Mouse (Mus musculus) thymus, adult 18-20 months (tissue): ENCODE measurements around the gene Foxp1.

ENCODE experiments used
- DNase-seq, 2 experiments: peaks; one replicate each; pipeline ENCODE4 v3.0.0; 2022; ENCODE audit warnings: mixed read lengths in 2 of 2

Foxp1 gene

DNA sequence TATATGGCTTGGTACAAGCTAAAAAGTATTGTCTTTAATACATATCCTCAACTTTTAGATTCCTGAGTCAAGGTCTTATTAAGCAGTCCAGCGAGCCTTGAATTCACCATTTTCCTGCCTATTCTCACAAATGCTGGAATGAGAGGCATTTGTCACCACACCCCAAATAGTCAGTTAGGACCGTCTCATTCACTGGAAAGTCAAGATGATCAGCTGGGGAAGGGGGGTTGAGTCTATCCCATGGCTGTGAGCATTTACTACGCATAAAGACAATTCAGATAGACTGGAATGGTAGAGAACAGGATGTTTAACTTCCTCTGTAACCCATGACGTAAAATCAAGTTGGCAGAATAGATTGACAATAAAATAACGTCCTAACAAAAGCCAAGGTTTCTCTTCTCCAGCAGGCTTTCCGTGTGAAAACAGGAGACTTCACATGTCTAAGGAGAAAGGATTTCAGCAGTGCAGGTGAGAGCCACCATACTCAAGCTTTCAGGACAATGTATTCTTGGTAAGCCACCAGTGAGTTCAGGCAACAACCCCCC lies 351.2 kb downstream of the Foxp1 start:
- DNase-seq: no peak

GRCm38 (mm10) chr6:99168727-99169126 lies 353.8 kb downstream of the Foxp1 start:
- no peak for DNase-seq

DNA sequence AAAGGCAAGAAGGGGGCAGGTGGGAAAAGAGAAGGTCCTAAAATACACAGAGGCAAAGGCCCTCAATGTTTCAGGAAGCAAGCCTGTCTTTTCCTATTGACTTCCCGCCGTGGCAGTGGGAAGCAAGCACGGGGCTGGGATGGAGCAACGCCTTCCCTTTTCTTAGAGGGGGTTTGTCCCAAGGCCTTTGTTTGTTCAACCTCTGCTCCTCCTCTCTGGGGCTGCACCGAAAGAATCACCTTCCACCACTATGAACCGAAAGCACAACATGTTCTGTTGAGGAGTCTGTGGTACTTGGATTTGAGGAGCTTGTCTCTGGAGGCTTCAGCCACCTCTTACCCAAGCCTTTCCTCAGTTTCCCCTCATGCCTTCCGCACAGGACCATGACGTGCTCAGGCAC lies 355.5 kb downstream of the Foxp1 start:
- no peak for DNase-seq

DNA sequence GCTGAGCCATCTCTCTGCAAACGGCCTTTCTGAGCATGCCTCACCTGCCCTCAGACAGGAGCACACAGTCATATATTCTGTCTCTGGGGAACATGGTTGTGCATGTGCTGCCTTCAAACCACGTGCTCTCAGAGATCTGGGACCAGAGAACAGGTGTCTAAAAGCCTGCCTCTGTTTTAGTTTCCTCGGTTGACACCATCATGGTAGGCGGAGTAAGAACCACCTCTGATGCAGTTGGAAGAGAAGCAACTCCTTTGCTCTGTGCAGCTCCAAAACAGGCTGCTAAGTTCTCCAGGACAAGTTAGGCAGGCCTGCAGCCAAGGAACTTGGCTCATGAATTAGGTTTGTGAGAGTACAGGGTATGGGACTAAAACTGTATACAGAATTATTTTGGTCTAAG lies 356.4 kb downstream of the Foxp1 start:
- no peak for DNase-seq

- DNase-seq: no peak
These were observed 357.8 kb downstream of the Foxp1 start for GRCm38 (mm10) chr6:99164760-99165159.

DNA sequence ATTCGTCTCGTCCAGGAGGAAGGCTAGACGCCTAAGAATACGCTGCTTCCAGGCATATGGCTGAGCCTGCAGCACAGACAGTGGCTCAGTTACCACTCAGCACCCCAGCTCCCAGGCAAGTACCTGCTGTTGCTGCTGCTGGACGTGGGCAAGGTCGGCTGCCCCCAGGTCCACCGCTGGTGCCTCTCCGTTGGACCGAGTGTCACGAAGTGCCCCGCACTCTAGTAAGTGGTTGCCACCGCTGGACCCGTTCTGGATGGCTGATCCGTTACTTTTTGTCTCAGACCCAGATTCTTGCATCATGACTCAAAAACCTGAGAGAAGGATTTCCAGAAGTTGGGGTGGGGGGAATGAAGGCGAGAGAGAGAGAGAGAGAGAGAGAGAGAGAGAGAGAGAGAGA lies 359.8 kb downstream of the Foxp1 start:
- DNase-seq: no peak

DNA sequence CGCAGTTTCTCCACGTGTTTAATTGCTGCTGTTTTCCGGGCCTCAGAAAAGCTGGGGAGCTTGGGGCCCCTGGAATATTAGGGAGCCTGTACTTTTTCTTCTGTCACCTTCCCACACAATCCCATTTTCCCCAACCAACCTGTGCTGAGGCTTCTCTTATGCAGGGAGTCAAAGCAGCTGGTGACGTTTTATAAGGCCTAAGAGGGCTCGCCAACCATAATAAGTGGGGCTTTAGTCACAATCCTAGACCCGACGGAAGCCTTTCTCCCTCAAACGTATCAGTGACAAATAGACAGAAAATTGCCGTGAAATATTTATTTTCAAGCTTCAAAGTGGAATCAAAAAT lies 362.2 kb downstream of the Foxp1 start:
- DNase-seq: no peak

- DNase-seq: no peak
These were observed 362.8 kb downstream of the Foxp1 start for GRCm38 (mm10) chr6:99159452-99160347.

GRCm38 (mm10) chr6:99153682-99154081 lies 368.8 kb downstream of the Foxp1 start:
- no peak for DNase-seq

DNA sequence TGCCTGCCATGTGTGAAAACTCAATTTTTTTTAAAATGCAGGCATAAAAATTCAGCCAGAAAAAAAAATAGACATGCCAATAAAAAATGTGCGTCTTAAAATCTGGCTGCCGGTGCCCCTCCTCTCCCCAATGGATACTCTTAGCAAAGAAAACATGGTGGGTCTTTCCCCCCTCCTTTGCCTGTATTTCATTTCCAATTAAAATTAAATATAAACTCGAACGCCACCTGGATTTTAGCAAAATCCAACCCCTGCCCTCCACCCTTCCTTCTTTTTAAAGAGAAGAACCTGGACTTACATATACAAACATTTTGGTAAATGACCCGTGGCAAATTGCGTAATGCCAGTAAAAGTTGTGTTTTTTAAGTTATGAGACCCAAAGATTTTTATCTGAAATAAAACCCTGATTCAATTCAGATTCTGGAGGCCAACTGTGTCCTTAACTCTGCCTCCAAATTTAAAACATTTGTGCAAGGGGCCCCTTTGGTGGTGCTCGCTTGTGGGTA lies 376.1 kb downstream of the Foxp1 start:
- no peak for DNase-seq

DNA sequence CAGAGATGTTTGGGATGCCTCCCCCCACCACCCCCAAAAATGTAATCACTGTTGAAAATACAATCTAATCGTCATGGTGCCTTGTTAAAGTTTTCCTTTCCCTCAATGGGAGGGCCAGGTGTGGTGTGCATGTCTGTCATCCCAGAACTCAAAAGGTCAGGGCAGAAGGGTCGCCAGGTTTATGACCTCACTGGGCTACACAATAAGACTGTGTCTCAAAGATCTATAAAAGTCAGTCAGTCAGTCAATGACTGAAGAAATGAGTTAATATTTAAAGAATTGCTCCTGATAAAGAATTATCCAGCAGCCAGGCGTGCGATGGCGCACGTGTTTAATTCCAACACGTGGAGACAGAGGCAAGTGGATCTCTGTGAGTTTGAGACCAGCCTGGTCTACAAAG lies 377.5 kb downstream of the Foxp1 start:
- no peak for DNase-seq

DNA sequence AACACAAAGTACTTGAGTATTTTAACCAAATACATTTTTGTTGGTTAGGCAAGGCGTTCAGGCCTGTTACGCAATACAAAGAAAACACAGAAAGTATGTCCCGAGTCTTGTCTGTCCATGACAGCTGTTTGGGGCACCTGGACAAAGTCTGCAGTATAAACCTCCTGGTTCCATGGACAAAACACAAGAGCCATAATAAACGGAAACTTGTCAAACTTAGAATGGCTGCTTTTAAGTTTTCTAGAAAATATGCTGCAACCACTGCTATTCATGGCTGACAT lies 378.8 kb downstream of the Foxp1 start:
- no peak for DNase-seq

DNA sequence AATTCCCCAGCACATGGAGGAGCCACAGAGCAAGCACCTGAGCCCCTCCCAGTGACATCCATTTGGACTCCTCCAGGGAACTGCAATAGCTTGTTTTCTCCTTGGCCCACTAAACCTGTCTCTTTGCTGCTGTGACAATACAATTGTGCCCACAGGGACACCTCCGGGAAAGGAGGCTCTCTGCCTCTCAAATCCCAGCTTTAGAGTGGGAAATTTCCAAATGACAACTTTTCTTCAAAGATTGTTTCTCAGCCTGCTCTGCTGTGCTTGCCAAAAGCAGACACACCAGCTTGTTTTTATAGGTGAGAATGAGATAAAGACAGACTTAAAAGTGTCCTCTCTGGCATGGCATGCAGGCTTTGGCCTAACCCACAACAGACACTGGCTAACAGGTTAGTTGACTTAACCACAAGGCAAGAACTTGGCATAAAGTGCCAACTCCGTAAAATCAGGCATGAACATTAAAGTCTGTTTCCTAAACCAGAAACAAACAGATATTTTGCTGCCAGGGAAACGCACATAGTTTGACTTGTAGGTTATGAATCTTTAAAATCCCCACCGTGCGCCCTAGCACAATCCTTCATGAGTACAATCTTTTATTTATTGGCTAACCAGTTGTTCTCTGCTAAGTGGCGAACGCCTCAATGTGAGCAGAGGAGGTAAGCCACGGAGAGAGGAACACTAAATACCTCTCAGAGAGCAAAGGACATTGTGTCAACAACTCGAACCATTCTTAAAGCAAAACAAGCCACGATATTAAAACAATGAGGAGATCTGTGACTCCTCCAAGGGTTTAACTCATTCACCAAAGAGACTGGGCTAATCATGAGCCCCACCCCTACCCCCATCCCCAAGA lies 379.4 kb downstream of the Foxp1 start:
- DNase-seq: no peak

GRCm38 (mm10) chr6:99138041-99138440 lies 384.5 kb downstream of the Foxp1 start:
- DNase-seq: no peak

GRCm38 (mm10) chr6:99137071-99137470 lies 385.4 kb downstream of the Foxp1 start:
- no peak for DNase-seq

GRCm38 (mm10) chr6:99135938-99136729 lies 386.4 kb downstream of the Foxp1 start:
- no peak for DNase-seq

GRCm38 (mm10) chr6:99131815-99132214 lies 390.7 kb downstream of the Foxp1 start:
- DNase-seq: no peak

DNA sequence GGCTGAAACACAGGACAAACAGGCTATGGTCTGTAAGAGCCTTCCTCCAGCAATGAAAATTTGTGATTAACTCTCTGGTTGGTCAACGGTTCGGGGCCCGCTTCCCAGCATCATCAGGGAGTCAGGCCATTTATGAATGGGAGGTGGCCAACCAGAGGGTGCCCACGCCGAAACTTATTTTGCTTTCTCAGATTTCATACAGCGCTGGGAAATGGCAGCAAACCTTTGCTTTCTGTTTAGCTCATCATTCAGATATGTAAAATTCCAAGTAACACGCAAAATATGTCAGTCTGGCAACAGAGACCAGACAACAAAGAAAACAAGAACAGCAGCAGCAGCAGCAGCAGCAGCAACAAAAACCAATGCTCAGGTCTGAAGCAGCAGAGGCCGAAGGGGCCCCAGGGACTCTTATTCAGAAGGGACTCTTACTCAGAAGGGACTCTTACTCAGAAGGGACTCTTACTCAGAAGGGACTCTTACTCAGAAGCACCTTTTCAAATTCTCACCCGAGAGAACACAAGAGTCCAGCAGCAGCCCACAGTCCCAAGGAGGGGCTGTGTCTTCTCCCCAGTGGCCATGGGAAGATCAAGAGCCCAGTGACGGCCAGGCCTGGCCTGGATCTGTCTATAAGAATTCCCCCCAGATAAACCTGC lies 391.6 kb downstream of the Foxp1 start:
- DNase-seq: no peak

- DNase-seq: no peak
These were observed 395.8 kb downstream of the Foxp1 start for GRCm38 (mm10) chr6:99126717-99127116.

DNA sequence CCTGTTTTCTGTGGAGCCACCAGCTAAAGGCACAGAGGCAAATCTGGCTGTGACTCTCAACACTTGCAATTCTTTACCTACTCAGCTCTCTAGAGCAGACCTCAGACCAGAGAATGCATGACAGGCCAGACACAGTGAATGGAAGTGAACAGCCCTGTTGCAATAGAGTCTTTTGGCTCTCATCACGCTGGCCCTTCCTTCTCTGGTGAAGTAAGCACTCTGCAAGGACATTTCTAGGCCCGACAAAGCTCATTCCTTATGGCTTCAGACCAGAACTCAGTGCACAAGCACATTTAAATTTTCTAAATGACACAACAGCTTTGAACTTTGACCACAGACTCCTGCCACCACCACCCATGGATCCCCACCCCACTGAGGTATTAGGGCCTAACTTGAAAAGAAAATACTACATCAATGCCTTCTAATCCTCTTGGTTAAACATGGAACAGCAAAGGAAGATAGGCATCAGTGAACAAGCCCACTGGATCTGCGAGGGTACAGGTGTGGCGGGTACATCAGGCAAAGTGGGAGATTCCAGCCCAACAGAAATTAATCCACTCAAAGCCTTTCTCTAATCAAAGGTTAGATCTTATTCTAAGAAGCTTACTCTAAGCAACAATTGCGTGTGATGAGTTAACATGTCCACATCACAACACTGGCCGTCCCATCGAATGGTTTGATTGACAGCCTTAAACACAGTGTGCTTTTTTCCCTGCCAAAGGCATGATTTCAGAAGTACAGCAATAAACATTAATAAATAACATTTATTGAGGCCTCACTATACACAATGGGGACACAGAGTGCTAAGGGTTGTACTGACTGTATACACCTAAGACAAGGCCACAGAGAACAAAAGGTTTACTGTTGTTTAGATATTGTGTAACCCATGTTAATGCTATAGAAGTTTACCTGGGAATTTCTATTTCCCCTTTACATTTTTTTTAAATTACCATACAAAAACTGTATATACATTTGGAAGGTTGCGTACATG lies 401.4 kb downstream of the Foxp1 start:
- no peak for DNase-seq

GRCm38 (mm10) chr6:99118534-99118933 lies 404.0 kb downstream of the Foxp1 start:
- no peak for DNase-seq
